Mouse (Mus musculus) midbrain, postnatal 0 days (tissue): ENCODE measurements at regions not wholly inside any gene's neighbourhood (a gene's known extent, or its start where the extent isn't known, plus 50 kb on each side); places are given as distances from the start of the nearest gene placed in this dataset.

Experiments
- ATAC-seq: fragments of 200-750 bp; cut with Nextera tagmentation; 2 replicates; pipeline ENCODE4 v1.8.0; 2017; ENCODE audit warnings: moderate number of reproducible peaks, mild to moderate bottlenecking, moderate TSS enrichment, moderate library complexity; ENCODE audit not compliant: low FRiP score
- DNase-seq: peaks from one replicate; pipeline ENCODE4 v3.0.0-alpha.2; 2015; ENCODE audit warnings: low spot score
- H3K27ac ChIP-seq: fragments of 300-500 bp; sonication (generic); 2 replicates; pipeline ENCODE4 v1.5.1; 2014; ENCODE audit warnings: low read depth, mild to moderate bottlenecking, low read length, mixed read lengths
- H3K27me3 ChIP-seq: fragments of 300-500 bp; sonication (generic); 2 replicates; pipeline ENCODE4 v1.6.1; 2014; ENCODE audit warnings: low read length, control low read depth, mixed read lengths; ENCODE audit not compliant: insufficient read depth
- H3K36me3 ChIP-seq: fragments of 300-500 bp; sonication (generic); 2 replicates; pipeline ENCODE4 v1.6.1; 2014; ENCODE audit warnings: low read length, control low read depth, mixed read lengths; ENCODE audit not compliant: insufficient read depth
- H3K4me1 ChIP-seq: fragments of 300-500 bp; sonication (generic); 2 replicates; pipeline ENCODE4 v1.6.1; 2014; ENCODE audit warnings: mild to moderate bottlenecking, control low read depth, antibody characterized with exemption, low read length, mixed read lengths; ENCODE audit not compliant: insufficient read depth
- H3K4me2 ChIP-seq: fragments of 300-500 bp; sonication (generic); 2 replicates; pipeline ENCODE4 v1.6.1; 2014; ENCODE audit warnings: low read depth, mild to moderate bottlenecking, low read length, mixed read lengths; ENCODE audit not compliant: poor library complexity, severe bottlenecking
- H3K4me3 ChIP-seq: fragments of 300-500 bp; sonication (generic); 2 replicates; pipeline ENCODE4 v1.5.1; 2014; ENCODE audit warnings: low read depth, mild to moderate bottlenecking, low read length, moderate library complexity
- H3K9ac ChIP-seq: fragments of 300-500 bp; sonication (generic); replicated peaks from 2 replicates; pipeline ENCODE4 v1.6.1; 2014; ENCODE audit warnings: mild to moderate bottlenecking, low read length, moderate library complexity, mixed read lengths; ENCODE audit not compliant: poor library complexity, severe bottlenecking
- H3K9me3 ChIP-seq: fragments of 300-500 bp; sonication (generic); 2 replicates; pipeline ENCODE4 v1.6.1; 2016; ENCODE audit warnings: low read length, control low read depth
- CTCF ChIP-seq: IDR thresholded peaks from 2 replicates; pipeline ENCODE4 v1.5.1; 2016; ENCODE audit warnings: antibody characterized with exemption, mild to moderate bottlenecking
- WGBS: fragments of 180-500 bp; shearing (Covaris S2); extraction: QIAGEN DNeasy Blood & Tissue Kit; methylation state at CpG from one replicate; pipeline ENCODE4 v1.1.7; 2014; 5-methylcytosine and 5-hydroxymethylcytosine counted together

- no peak overlapping the region for H3K4me2 ChIP-seq
- no peak overlapping the region for H3K4me3 ChIP-seq
- no peak overlapping the region for H3K9ac ChIP-seq
- no peaks in the 10 kb centered on the region for H3K4me1 ChIP-seq
- whole genome bisulfite sequencing = 92% methylated on average over 2 of the region's 2 CpGs
- DNase-seq (no peak), ATAC-seq (no peak)
- no peaks in the 10 kb centered on the region for H3K27me3 ChIP-seq
- no peak overlapping the region for H3K27ac ChIP-seq
- TF ChIP-seq CTCF = no peak
- H3K9me3 ChIP-seq = no peaks in the 10 kb centered on the region
- H3K36me3 ChIP-seq = no peaks in the 10 kb centered on the region
Measured at GRCm38 (mm10) chr1:186540070-186540469, 165.7 kb downstream of the Tgfb2 start.

- WGBS = 87% methylated on average over 3 of the region's 3 CpGs
- Histone ChIP-seq H3K9me3 (no peaks in the 10 kb centered on the region), H3K27ac (no peak overlapping the region), H3K4me2 (no peak overlapping the region), H3K9ac (no peak overlapping the region), H3K4me3 (no peak overlapping the region), H3K27me3 (no peaks in the 10 kb centered on the region), H3K4me1 (no peaks in the 10 kb centered on the region), H3K36me3 (no peaks in the 10 kb centered on the region)
- DNase-seq (no peak), ATAC-seq (no peak)
- TF ChIP-seq CTCF = no peak
Measured at GRCm38 (mm10) chr1:186538233-186538632, 167.6 kb downstream of the Tgfb2 start.

DNA sequence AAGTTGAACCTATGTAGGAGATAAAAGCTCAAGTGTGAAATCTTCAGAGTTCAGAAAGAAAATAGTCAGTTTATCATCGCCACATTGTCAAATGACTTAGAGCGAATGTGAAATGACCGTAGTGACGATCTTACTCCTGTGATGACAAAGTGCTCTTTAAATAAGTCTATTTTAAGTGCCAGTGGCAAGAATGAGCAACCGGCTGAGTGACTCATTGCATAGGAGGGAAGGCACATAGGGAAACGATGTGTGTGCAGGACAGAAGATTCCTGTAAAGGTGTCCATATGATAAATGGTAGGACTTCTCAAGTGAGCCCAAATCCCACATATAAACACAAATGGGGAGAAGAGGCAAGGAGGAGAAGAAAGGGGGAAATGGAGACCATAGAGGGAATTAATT lies 189.8 kb downstream of the Tgfb2 start:
- no peaks in the 10 kb centered on the region for H3K36me3 ChIP-seq
- H3K27ac ChIP-seq = no peak overlapping the region
- H3K9ac ChIP-seq = no peak overlapping the region
- no peak overlapping the region for H3K4me2 ChIP-seq
- WGBS = 91% methylated on average over 6 of the region's 6 CpGs
- no peak for DNase-seq
- H3K4me1 ChIP-seq = no peaks in the 10 kb centered on the region
- H3K4me3 ChIP-seq = no peak overlapping the region
- no peak for ATAC-seq
- TF ChIP-seq CTCF = no peak
- no peaks in the 10 kb centered on the region for H3K9me3 ChIP-seq
- H3K27me3 ChIP-seq = no peaks in the 10 kb centered on the region

DNA sequence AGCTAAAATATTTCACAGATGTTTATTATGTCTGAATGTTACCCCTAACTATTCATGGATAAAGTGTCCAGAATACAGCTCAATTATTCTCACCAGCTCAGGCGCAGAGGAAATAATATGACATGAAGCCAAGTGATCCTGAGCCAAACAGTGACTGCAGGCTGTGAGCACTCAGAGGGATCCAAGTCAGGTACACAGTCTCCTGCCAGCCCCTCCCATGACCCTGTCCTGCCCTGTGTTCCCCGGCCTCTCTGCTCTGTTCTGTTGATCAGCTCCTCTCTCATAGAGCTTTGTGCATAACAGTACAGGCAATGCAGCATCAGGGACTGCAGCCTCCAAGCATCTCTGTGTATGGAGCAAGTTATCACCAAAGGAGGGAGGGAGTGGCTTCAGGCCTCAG lies 190.7 kb downstream of the Tgfb2 start:
- Histone ChIP-seq H3K4me1 (no peaks in the 10 kb centered on the region), H3K4me3 (no peak overlapping the region), H3K9me3 (no peaks in the 10 kb centered on the region), H3K27ac (no peak overlapping the region), H3K36me3 (no peaks in the 10 kb centered on the region), H3K27me3 (no peaks in the 10 kb centered on the region), H3K9ac (no peak overlapping the region), H3K4me2 (no peak overlapping the region)
- TF ChIP-seq CTCF = no peak
- ATAC-seq (no peak), DNase-seq (no peak)
- 68% methylated on average over 2 of the region's 2 CpGs for WGBS

- ATAC-seq = no peak
- no peak overlapping the region for H3K4me3 ChIP-seq
- H3K36me3 ChIP-seq = no peaks in the 10 kb centered on the region
- H3K9ac ChIP-seq = no peak overlapping the region
- no peak for DNase-seq
- TF ChIP-seq CTCF = no peak
- no peaks in the 10 kb centered on the region for H3K9me3 ChIP-seq
- no peak overlapping the region for H3K4me2 ChIP-seq
- no peak overlapping the region for H3K27ac ChIP-seq
- no peaks in the 10 kb centered on the region for H3K27me3 ChIP-seq
- no peaks in the 10 kb centered on the region for H3K4me1 ChIP-seq
- 76% methylated on average over 5 of the region's 5 CpGs for WGBS
Measured at GRCm38 (mm10) chr1:186513861-186514260, 191.9 kb downstream of the Tgfb2 start.

DNA sequence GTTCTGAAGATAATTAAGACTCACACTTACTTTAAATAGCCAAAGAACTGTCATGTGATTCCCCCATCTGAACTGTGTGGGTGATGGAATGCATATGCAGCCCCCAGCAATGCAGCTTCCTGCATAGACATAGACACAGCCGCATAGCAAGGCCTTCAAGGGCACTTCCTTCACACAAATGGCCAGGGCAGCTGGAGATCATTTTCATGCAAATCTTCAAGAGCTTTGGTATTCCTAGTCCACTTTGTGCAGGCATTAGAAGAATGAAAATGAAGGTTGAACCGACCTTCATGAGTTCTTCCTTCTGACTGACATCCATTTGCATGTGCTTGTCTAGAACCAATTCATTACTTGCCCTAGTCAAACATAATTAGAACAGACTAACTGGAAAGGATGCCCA lies 195.3 kb downstream of the Tgfb2 start:
- Histone ChIP-seq H3K4me3 (no peak overlapping the region), H3K4me1 (no peaks in the 10 kb centered on the region), H3K27ac (no peak overlapping the region), H3K9me3 (no peaks in the 10 kb centered on the region), H3K36me3 (no peaks in the 10 kb centered on the region), H3K27me3 (no peaks in the 10 kb centered on the region), H3K4me2 (no peak overlapping the region), H3K9ac (no peak overlapping the region)
- WGBS = 40% methylated on average over 2 of the region's 2 CpGs
- ATAC-seq (no peak), DNase-seq (no peak)
- no peak for TF ChIP-seq CTCF

- no peaks in the 10 kb centered on the region for H3K4me1 ChIP-seq
- H3K4me3 ChIP-seq = no peak overlapping the region
- 68% methylated on average over 7 of the region's 7 CpGs for WGBS
- no peaks in the 10 kb centered on the region for H3K36me3 ChIP-seq
- TF ChIP-seq CTCF = no peak
- DNase-seq (no peak), ATAC-seq (no peak)
- no peak overlapping the region for H3K9ac ChIP-seq
- H3K4me2 ChIP-seq = no peak overlapping the region
- H3K27ac ChIP-seq = no peak overlapping the region
- no peaks in the 10 kb centered on the region for H3K27me3 ChIP-seq
- no peaks in the 10 kb centered on the region for H3K9me3 ChIP-seq
Measured at GRCm38 (mm10) chr1:186508358-186508757, 197.4 kb downstream of the Tgfb2 start.
